Mouse (Mus musculus) testis, adult 2 months (tissue): ENCODE results near the gene Thbd. TPM values are rescaled to one million over a fixed set of nuclear protein-coding genes. Genes with fewer than 3 reads are reported as not detected.
A peak's percentile ranks its signal among the peaks of the same experiment; 100 is the strongest.

Experiments used
- H3K27ac ChIP-seq: fragments of 200-500 bp; 2 replicates; pipeline ENCODE4 v1.5.1; 2012; ENCODE audit warnings: low read depth, low read length; ENCODE audit not compliant: control insufficient read depth, insufficient read depth
- H3K27me3 ChIP-seq: fragments of 200-500 bp; 2 replicates; pipeline ENCODE4 v1.6.1; 2012; ENCODE audit warnings: mild to moderate bottlenecking, low read length, moderate library complexity; ENCODE audit not compliant: control insufficient read depth, insufficient read depth
- H3K36me3 ChIP-seq: fragments of 200-500 bp; 2 replicates; pipeline ENCODE4 v1.6.1; 2012; ENCODE audit warnings: mild to moderate bottlenecking, low read length; ENCODE audit not compliant: control insufficient read depth, insufficient read depth
- H3K4me1 ChIP-seq: fragments of 200-500 bp; 2 replicates; pipeline ENCODE4 v1.6.1; 2012; ENCODE audit warnings: low read length; ENCODE audit not compliant: control insufficient read depth, insufficient read depth
- H3K4me3 ChIP-seq: fragments of 200-500 bp; 2 replicates; pipeline ENCODE4 v1.5.1; 2012; ENCODE audit warnings: low read depth, mild to moderate bottlenecking, low read length, moderate library complexity, mixed read lengths; ENCODE audit not compliant: control insufficient read depth
- CTCF ChIP-seq: fragments of 200-500 bp; IDR thresholded peaks from 2 replicates; pipeline ENCODE4 v1.5.1; 2012; ENCODE audit warnings: low read depth, mild to moderate bottlenecking, inconsistent platforms, low read length, moderate library complexity; ENCODE audit not compliant: control insufficient read depth, insufficient read depth, insufficient replicate concordance
- POLR2A ChIP-seq: fragments of 200-500 bp; IDR thresholded peaks from 2 replicates; pipeline ENCODE4 v1.6.1; 2012; ENCODE audit warnings: low read depth, mild to moderate bottlenecking, inconsistent platforms, low read length, moderate library complexity; ENCODE audit not compliant: control insufficient read depth
- polyA plus RNA-seq: library from polyadenylated mRNA; depleted of rRNA; stranded (reverse); fragments of >200 nt; gene quantifications from 2 replicates; pipeline ENCODE4 v1.2.3, GENCODE M21; 2012

Gene Thbd
- polyA plus RNA-seq, 1 experiment: 3.0 TPM

DNA sequence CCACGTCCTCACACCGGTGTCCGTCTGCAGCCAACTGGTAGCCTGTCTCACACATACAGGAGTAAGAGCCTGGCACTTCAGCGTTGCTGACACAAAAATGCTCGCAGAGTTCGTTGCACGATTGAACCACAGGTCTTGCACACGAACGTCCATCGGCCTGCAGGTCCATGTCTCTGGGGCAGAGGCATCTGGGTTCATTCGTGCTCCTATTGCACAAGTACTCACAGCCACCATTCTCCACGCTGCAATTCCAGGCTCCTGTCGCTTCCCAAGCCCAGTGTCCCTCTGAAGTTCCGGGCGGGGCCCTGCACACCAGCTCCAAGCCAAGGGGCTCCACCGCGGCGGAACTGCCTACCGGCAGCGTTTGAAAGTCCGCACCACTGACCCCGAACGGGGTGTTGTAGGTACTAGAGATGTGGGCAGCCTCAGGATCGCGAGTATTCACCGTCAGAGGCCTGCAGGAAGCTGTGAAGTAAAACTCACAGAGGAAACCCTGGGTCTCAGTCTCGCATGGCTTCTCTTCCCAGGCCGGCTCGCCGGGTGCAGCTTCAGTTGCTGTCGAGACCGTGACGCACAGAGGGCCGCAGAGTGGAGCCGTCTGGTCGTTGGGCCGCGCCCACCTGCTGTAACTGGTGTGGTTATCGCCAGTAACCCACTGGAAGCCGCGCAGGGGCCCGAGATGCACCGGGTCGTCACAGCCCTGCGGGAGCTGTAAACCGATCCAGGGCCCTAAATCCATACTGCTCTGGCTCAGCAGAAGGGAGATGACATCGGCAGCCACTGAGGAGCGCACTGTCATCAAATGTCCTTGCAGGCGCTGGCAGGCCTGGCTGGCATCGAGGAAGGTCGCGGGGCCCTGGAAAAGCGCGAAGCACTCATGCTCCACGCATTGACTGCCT lies 768 bp downstream of the Thbd start:
- H3K27me3 ChIP-seq: no peaks in the 10 kb centered on the region
- no peaks in the 10 kb centered on the region for H3K36me3 ChIP-seq
- peaks cover 9% of the 10 kb centered on the region; the same call in 1 of the 2 replicates for H3K4me1 ChIP-seq
- TF ChIP-seq POLR2A: no peak
- TF ChIP-seq CTCF: no peak
- peak overlapping the region; percentile 41 for H3K4me3 ChIP-seq
- no peak overlapping the region for H3K27ac ChIP-seq

DNA sequence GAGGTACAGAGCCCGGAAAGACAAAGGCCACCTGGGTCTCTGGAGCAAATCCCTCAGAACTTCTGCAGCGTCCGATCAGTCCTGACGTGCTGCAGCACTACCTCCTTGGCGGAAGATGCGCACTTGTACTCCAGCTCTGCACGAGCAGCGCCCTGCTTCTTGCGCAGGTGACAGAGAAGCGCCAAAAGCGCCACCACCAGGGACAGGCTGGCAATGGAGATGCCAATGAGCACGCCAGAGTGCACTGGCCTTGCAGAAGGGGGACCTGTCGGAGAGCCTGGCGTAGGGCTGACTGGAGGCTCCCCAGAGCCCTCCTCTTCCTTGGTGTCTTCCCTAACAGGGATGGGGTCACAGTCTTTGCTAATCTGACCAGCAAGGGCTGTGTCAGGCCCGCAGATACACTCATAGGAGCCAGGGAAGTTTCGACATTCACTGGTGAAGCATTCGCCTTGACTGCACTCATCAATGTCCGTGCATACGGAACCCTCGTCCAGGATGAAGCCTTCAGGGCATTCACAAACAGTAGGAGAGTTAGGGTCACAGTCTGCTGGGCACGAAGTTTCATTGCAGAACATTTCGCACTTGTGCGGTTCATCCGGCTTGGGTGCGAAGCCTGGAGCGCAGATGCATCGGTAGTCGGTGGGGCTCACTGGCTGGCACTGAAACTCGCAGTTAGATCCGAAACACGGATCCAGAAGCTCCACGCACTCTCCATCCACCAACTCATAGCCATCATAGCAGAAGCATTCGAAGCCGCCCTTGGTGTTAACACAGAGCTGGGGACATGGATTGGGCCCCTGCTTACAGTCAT lies 1.6 kb downstream of the Thbd start:
- Histone ChIP-seq H3K4me1 (peaks cover 9% of the 10 kb centered on the region; the same call in 1 of the 2 replicates), H3K4me3 (peak overlapping the region; percentile 41), H3K27ac (no peak overlapping the region), H3K36me3 (no peaks in the 10 kb centered on the region), H3K27me3 (no peaks in the 10 kb centered on the region)
- TF ChIP-seq POLR2A (no peak), CTCF (no peak)

DNA sequence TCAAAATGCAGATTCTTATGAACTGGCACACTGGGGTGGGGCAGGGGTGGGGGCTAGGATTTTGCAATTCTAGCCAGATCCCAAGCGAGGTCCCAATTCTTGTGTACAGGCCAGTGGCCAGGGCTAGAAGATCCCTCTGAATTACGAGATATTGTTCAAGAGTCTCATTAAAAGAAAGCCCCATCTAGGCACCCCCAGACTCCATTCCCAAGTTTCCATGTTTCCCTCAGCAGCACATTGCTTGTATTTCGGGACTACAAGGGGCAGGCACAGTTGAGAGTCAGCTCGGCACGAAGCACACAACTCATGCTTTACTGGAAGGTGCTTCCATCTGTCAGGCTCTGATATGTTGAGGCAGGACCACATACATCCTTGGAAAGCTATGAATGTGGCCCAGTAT lies 3.1 kb downstream of the Thbd start:
- Histone ChIP-seq H3K4me1 (peaks cover 9% of the 10 kb centered on the region; the same call in 1 of the 2 replicates), H3K27me3 (no peaks in the 10 kb centered on the region), H3K4me3 (no peak overlapping the region), H3K27ac (no peak overlapping the region), H3K36me3 (no peaks in the 10 kb centered on the region)
- TF ChIP-seq POLR2A: no peak

DNA sequence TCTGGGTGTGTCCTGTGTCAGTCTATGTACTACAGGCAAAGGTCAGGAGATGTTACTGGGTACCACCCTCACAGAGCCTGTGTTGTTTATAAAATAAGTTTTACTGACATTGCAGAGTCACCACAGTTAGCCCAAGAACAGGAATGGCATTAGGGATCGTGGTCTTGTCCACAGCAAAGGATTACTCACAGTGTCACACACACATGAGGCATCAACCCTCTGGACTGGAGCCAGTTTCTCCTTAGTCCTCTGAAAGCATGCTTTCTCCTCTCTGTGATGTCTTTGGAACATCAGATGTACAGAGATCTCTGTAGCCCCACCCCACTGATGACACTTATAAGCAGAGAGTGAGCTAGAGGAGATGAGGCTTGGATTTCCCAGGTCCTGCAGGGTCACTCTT lies 5.8 kb downstream of the Thbd start:
- H3K36me3 ChIP-seq: no peaks in the 10 kb centered on the region
- H3K27me3 ChIP-seq: no peaks in the 10 kb centered on the region
- TF ChIP-seq POLR2A (no peak), CTCF (no peak)
- peaks cover 2% of the 10 kb centered on the region; the same call in 1 of the 2 replicates for H3K4me1 ChIP-seq
- no peak overlapping the region for H3K4me3 ChIP-seq
- H3K27ac ChIP-seq: no peak overlapping the region

DNA sequence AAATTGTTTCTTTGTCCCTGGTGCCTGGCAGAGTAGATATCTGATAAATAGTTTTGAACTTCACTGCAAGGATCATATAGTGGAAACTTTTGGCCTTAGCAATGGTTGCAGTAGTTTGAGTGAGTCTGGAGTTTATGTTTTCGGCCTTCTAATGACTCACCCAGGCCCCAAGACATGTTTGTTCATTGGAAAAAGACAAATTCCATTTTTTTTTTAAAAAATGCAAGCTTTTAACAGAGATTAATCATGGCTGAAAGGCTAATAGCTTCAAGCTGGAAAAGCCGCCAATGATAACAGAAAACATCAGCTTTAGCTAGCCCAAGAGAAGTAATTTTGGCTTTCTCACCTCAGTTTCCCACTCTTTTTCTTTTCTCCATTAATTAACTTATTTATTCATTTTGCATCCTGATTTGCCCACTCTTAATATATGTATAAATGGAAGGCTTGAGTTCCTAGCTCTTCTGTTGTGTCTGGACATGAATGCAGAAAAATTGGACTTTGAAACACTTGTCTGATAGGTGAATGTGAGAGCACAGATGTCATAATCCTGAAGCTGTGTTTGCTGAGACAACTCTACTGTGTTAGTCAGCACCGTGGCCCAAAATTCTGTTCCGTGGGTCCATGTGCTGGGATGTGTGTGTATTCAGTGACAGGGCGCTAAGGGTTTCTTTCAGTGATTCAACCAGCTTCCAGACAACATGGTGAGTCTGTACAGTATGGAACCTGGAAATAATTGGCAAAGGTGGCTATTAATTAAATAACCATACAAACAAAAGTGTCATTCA lies 8.9 kb downstream of the Thbd start:
- Histone ChIP-seq H3K4me3 (no peak overlapping the region), H3K27ac (no peak overlapping the region), H3K4me1 (peaks cover 11% of the 10 kb centered on the region), H3K36me3 (no peaks in the 10 kb centered on the region), H3K27me3 (no peaks in the 10 kb centered on the region)
- TF ChIP-seq POLR2A (no peak), CTCF (no peak)

DNA sequence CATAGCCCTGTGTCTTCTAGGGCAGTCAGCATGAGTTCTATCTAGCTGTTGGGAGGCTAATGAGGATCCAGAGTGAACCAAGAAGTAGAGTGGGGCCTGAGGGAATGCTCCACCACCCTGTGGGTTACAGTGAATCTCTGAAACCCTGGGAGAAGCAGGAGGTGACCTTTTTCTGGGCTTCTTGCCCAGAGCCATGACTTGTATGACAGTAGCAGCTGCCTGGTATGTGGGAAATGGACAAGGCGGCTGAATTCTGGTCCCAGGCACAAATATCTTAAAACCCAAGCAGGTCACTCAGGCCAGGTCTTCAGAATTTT lies 10.2 kb downstream of the Thbd start:
- H3K4me3 ChIP-seq: no peak overlapping the region
- TF ChIP-seq POLR2A (no peak), CTCF (no peak)
- peaks cover 11% of the 10 kb centered on the region for H3K4me1 ChIP-seq
- H3K27me3 ChIP-seq: no peaks in the 10 kb centered on the region
- H3K27ac ChIP-seq: no peak overlapping the region
- H3K36me3 ChIP-seq: no peaks in the 10 kb centered on the region
